Mouse (Mus musculus) left cerebral cortex, adult 8-10 months (tissue): ENCODE measurements at regions not wholly inside any gene's neighbourhood (a gene's known extent, or its start where the extent isn't known, plus 50 kb on each side); places are given as distances from the start of the nearest gene placed in this dataset.

Source experiments
- DNase-seq, 2 experiments: peaks; one replicate each; pipeline ENCODE4 v3.0.0; 2022; ENCODE audit warnings: low spot score in 2 of 2

DNA sequence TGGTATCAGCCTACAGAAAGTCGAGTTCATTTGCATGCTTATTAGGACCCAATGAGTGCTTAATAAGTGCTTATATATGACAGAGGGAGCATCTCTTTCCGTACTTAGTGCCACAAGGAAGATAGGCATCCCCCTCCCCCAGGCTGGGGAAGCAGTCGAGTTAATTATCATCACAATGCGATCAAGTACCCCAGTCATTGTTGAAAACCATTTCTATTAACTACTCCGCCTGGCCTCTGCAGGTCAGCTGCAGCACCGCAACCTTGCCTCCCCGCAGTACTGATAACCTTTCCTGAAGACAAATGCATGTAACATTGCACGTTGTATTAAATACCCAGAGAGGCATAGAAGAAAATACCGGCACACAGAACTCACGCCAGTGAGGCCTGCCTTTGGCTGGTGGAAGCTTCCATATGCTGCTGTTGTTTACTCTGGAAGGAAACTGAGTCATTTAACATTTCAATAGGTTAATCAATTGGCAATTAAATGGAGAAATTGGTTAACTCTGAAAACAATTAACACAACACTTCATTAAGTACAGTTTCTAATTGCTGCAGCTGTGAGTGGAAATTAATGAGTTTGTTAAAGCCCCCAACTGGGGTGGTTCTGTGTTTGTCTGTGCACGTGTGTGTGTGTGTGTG is 80.6 kb upstream of the Otx2 start:
- no peak for DNase-seq

- DNase-seq: no peak
Measured at GRCm38 (mm10) chr14:48753517-48754079, 80.0 kb upstream of the Otx2 start.

DNA sequence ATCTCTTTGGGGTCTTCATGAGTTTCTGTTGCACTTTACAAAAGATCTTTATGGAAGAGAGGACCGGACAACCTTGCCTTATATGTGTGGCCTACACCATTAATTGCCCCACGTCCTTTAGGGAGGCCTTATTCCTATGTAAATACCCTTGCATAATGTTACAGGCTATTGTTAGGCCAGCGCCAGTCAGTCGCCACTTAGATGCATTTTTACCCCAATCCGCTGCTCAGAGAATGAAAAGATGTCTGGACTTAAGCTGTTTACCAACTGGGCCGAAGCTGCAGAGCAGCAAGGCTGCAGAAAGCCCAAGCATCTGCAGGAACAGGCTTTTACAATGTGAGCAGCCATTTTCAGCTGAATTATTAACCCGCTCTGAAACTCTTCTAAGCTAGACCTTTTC is 79.5 kb upstream of the Otx2 start:
- DNase-seq: no peak

DNA sequence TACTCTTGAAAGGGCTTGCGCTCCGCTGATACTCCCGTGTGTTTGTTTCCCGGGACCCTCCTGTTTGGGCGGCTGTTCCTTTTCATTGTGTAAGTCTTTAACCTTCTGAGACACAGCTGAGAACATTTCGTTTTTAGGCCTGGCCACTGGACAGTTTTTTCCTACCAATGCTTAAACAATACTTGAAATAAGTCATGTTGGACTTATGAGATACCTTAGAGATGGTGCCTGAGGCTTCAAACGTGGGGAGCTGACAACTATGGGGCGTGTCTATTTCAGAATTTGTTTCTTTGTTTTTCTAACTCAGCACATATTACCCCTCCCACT is 78.9 kb upstream of the Otx2 start:
- no peak for DNase-seq

- DNase-seq: no peak
Measured at GRCm38 (mm10) chr14:48751751-48752578, 78.3 kb upstream of the Otx2 start.

GRCm38 (mm10) chr14:48750994-48751393 is 77.4 kb upstream of the Otx2 start:
- no peak for DNase-seq

GRCm38 (mm10) chr14:48748976-48749375 is 75.4 kb upstream of the Otx2 start:
- DNase-seq: no peak

- DNase-seq: no peak
Measured at GRCm38 (mm10) chr14:48747936-48748335, 74.3 kb upstream of the Otx2 start.

DNA sequence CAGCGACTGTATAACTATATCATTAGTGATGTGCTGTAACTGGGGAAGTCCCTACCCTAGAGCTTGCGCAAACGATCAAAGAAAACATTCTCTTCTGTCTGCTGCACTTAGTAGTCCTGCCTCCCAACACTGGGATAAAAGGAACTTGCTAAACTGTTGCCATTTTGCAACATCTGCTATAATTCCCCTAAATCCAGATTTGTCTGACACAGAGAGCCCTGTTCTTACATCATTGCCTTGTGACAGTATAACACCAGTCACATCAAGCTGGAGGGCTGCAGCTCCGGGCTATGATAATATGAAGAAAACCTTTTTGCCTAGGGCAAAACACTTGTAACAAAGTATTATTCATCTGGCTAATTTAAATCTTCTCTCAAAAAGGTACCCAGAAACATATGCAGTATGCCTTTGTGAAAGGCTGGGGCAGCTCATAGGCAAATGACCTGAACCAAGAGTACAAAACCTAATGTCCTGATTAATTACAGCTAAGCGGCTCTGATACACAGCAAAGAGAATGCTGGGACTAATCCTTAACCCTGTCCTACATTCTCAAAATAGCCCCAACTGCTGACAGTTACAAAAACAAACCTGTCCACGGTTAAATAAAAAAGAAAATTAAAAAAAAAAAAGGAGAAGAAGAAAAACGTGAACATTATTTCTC is 67.5 kb upstream of the Otx2 start:
- DNase-seq: no peak

DNA sequence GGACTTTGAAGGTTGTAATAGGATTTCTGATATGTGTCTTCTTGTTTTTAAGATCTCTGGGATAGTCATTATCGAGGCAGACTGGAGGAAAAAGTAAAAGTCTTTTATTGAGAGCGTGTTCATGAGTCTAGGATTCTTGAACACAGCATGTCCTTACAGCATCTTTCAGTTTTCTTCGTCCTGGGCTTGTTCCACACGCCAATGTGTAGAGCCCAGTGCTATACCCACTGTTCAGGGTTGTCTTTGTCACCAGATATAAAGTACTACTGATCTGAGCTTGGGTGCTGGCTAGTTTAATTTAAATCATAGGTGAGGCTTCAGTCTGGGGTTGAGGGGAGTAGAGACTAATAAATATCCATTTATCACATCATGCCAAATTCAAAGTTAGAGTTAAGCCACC is 65.5 kb upstream of the Otx2 start:
- DNase-seq: no peak

GRCm38 (mm10) chr14:48738641-48739040 is 65.0 kb upstream of the Otx2 start:
- no peak for DNase-seq

DNA sequence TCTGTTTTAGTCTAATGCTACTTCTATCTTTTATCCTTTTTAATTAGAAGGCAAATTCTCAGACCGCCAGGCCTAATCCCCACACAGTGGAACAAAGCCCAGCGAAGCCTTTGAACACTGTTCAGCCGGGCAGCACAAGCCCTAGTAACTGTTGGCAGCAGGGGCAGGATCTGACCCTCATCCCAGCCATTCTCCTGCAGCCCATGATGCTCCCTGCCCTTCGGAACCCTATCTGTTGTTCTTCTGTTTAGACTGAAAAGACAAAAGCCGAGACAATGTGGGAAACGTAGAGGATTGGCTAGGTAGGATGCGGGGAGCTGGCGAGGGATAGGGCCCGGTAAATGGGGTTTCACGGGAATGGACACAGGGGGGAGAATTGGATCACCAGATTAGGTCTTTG is 64.6 kb upstream of the Otx2 start:
- no peak for DNase-seq

DNA sequence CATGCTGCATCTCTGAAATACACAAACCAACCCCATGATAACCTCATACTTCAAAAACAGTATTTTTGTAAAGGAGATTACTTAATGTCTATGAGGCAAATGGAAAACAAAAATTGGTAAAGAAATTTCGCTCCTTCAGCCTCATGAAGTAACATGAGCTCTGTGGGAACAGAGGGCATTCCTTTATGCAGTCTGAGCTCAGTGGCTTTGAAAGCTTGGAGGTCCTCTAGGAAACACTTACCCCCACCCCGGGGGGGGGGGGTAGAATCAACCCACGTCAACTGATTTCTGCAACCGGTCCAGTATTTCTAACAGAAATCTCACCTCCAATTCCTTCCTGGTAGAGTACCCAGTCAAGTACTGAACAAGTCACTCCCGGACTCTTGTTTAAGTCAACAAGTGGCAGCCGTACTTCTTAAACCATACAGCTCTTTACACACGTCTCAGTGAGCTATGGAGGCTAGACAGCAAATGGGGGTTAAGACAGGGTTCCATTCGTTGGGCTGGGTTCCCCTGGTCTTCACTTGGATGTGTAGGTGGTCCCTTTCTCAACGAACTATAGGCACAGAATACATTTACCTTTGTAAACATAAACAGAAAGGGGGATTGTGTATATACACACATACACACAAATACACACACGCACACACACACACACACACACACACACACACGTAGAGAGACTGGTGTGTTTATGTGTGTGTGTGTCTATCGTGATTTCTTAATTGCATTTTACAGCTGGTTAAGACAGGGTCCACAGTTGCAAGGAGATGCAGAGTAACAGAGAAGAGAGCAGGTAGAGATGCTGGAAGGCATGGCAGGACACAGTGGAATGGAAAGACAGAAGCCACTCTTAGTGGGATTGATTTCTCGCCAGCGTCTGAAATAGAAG is 63.6 kb upstream of the Otx2 start:
- no peak for DNase-seq

DNA sequence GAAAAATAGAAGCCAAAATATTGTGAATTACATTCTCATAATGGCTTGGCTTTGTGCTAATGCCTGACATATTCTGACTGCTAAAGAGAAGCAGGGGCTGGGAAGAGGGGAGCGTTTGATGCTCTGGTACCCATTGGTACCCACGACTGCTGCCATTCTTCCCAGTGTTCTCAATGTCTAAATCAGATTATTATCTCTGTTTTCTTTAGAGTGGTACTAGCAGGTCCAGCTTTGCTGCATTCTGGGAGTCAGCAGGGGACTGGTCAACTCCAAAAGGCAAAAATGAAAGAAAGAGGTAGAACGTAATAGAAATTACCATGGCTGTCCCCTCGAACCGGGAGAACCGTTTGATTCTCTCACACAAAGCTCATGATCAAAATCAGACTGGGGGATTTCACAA is 62.6 kb upstream of the Otx2 start:
- no peak for DNase-seq

DNA sequence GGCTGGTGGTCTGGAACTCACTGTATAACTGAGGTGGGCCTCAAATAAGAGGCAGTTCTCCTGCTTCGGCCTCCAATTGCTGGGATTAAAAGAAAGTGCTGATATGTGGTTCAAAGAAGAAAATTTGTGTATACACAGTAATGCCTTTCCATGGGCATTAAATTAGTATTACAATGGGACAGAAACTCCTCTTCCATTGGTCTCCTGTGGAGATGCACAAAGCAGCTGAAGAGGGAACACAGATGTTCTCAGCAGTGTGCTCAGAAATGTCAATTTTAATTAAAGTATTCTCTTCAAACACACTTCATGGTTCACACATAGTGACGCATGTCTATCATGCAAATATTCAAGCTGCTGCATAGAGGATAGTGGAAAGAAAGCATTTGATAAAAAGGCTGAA is 56.4 kb upstream of the Otx2 start:
- DNase-seq: no peak
